In the genomic region with DNA sequence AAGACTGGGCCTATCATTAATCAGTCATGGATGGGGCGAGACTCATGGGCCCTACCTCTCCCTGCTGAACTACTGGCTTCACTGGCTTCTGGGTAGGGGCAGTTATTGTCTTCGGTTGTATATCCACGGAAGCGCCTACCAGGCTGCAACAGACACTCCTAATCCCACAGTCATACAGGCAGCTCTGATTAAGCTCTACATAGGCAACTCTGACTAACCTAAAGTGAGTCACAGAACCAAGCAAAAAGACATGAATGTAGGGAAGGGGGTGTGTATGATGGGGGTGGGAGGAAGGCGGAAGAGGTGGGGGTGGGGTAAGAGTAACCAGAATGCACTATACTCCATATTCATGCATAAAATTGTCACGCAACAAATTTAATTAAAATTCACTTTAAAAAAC, we compare ENCODE assay signal across 25 mouse cellular contexts.
DNase-seq lines count a peak whose midpoint lies in the region; ATAC-seq and TF ChIP-seq lines count a peak whose summit lies in the region.
"Had no signal": no experiment of that assay in that cellular context is flagged by ENCODE, and none has a peak within 500 bp of the region (broad histone marks: within the 10 kb centered on the region; RNA-seq: fewer than 3 reads in every experiment).

No protein-coding gene starts in this region.

- no peak for TF ChIP-seq CTCF in left cerebral cortex, adult 2 months (IDR thresholded peaks at IDR 0.05)

- DNase-seq in frontal cortex, postnatal 25 days (ENCODE audit: low spot score in 2 of 2): no peak
- DNase-seq in left cerebral cortex, adult 2 months (ENCODE audit: extremely low spot score in 1 of 2, low spot score in 2 of 2): no peak
- no peak for DNase-seq in left cerebral cortex, postnatal 4 days
- DNase-seq in brain, adult 2 months (ENCODE audit: low read depth, low spot score): peak; percentile 79
- DNase-seq in spleen, adult 18-20 months: no peak
- no peak for DNase-seq in kidney, adult 8-10 months
- DNase-seq: adrenal gland, adult 8-10 months; adrenal gland, postnatal 14 days; adrenal gland, postnatal 36 days; cerebellum, adult 11 months; cerebellum, adult 18-20 months; cerebellum, adult 8-10 months; cerebellum, adult 9-11 months; cerebellum, postnatal 14 days; cerebellum, postnatal 36 days; embryo, embryonic 11 days had no signal

- H3K27ac ChIP-seq in left cerebral cortex, adult 2 months: 0 out of 2 replicates have a peak overlapping the region, but pooled peaks have one; percentile 8
- H3K27ac ChIP-seq: embryonic facial prominence, embryonic 13.5 days; embryonic facial prominence, embryonic 15.5 days; forebrain, embryonic 10.5 days; forebrain, embryonic 12.5 days; forebrain, embryonic 15.5 days had no signal

- H3K4me3 ChIP-seq in left cerebral cortex, adult 2 months: no peak overlapping the region
- H3K4me3 ChIP-seq: embryonic facial prominence, embryonic 13.5 days; embryonic facial prominence, embryonic 15.5 days; erythroblast, embryonic 14.5 days; forebrain, embryonic 10.5 days; forebrain, embryonic 12.5 days; forebrain, embryonic 15.5 days had no signal

- intact Hi-C loops in left cerebral cortex, adult 2 months (cut with DNase I): no loop called here
- intact Hi-C loops in left cerebral cortex, postnatal 4 days (cut with DNase I): no loop called here

- ATAC-seq in frontal cortex, adult (ENCODE audit: low TSS enrichment): peak; percentile 51
- ATAC-seq: activated CD4-positive, CD25-positive, alpha-beta regulatory T cell, adult 4 months; forebrain, embryonic 15.5 days; Patski had no signal
